Mouse (Mus musculus): Measurements from ENCODE around the gene Fxyd5. TPM values are rescaled to one million over a fixed set of nuclear protein-coding genes. Genes with fewer than 3 reads are reported as not detected.
A peak's percentile ranks its signal among the peaks of the same experiment; 100 is the strongest.

Gene Fxyd5
- polyA plus RNA-seq, 1 experiment from 2014 or later: 32.6 TPM

DNA sequence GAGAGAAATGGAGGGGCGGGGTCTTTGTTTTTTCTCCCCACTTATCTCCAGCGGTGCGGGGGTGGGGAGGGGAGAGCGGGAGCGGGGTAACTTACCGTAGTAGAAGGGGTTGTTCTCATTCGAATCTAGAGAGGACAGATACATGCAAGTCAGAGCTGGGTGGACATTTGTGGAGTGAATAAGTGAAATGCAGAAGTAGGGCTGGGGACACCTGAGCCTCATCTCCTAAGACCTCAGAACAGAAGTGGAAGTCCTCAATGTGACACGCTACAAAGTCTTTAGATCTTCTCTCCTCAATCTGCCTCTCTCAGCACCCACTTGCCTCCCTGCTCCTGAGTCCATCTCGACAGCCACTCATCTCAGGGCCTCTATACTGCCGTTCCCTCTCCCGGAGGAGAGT, 7.0 kb downstream of the Fxyd5 start:
- H3K27me3 ChIP-seq (ENCODE audit: insufficient read depth, low read length): no peaks in the 10 kb centered on the region
- H3K4me2 ChIP-seq (replicated peaks; ENCODE audit: low read depth, low read length): no peak overlapping the region
- H3K4me1 ChIP-seq (ENCODE audit: insufficient read depth, low read length): no peaks in the 10 kb centered on the region
- H3K9ac ChIP-seq (replicated peaks; ENCODE audit: low read length): no peak overlapping the region
- no peak overlapping the region for H3K4me3 ChIP-seq (ENCODE audit: low read length)
- H3K9me3 ChIP-seq (ENCODE audit: low read length): no peaks in the 10 kb centered on the region
- WGBS: 83% methylated on average over 11 of the region's 11 CpGs
- no peak overlapping the region for H3K27ac ChIP-seq (ENCODE audit: low read length)
- ATAC-seq (ENCODE audit: low FRiP score, low TSS enrichment): no peak
- H3K36me3 ChIP-seq (ENCODE audit: insufficient read depth, low read length): no peaks in the 10 kb centered on the region

DNA sequence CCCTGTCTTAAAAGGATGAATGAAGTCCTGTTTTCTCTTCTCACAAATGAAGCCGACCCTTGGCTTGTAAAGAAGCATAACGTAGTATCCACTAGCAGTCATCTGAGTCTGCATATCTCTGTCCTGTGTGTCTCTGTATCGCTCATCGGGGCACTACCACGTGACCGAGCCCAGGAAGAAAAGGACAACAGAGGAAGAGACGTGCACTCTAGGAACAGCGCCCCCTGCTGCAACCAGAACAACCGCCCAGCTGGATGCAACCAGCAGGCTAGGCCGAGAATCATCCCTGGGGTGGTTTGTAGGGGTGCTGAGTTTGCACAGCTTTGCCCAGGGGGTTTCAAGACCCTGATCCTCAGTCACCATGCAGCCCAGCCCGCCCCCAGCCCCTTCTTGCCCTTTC, 7.5 kb downstream of the Fxyd5 start:
- Histone ChIP-seq H3K4me3 (ENCODE audit: low read length) (no peak overlapping the region), H3K27me3 (ENCODE audit: insufficient read depth, low read length) (no peaks in the 10 kb centered on the region), H3K4me2 (replicated peaks; ENCODE audit: low read depth, low read length) (no peak overlapping the region), H3K9me3 (ENCODE audit: low read length) (no peaks in the 10 kb centered on the region), H3K9ac (replicated peaks; ENCODE audit: low read length) (no peak overlapping the region), H3K36me3 (ENCODE audit: insufficient read depth, low read length) (no peaks in the 10 kb centered on the region), H3K4me1 (ENCODE audit: insufficient read depth, low read length) (no peaks in the 10 kb centered on the region), H3K27ac (ENCODE audit: low read length) (no peak overlapping the region)
- ATAC-seq (ENCODE audit: low FRiP score, low TSS enrichment): no peak
- WGBS: 77% methylated on average over 11 of the region's 11 CpGs

DNA sequence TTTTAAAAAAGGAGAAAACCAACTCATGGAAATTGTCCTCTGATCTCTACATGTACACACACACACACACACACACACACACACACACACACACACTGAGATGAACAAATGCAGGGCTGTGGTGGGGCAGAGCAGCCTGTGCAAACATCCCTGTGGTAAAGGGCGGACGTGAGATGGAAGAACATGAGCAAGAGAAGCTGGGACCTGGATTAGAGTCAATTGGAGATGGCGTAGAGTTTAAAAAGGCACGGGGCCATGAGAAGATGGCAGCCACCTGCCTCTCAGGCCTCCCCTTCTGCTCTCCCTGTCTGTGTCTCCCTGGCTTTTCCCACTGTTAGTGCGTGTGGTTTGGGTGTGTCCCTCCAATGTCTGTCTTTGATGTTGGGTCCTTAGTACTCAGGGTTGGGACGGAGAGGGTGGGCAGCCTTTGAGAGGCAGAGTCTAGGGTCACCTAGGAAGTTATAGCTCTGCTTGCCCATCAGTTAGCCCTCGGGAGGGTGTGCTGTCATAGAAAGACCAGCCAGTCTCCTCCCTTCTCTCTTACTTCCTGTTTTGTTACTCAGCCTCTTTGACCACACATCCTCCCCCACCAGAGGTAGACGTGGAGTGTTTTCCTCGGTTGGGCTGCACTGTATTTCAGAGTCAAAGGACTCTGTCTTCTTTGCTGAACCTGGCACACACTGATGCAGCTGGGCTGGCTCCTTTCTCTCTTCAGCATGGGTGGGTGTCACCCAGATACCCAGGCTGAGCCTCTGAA, 8.7 kb downstream of the Fxyd5 start:
- Histone ChIP-seq H3K36me3 (ENCODE audit: insufficient read depth, low read length) (no peaks in the 10 kb centered on the region), H3K4me3 (ENCODE audit: low read length) (no peak overlapping the region), H3K4me2 (replicated peaks; ENCODE audit: low read depth, low read length) (no peak overlapping the region), H3K27me3 (ENCODE audit: insufficient read depth, low read length) (no peaks in the 10 kb centered on the region), H3K9me3 (ENCODE audit: low read length) (no peaks in the 10 kb centered on the region), H3K27ac (ENCODE audit: low read length) (no peak overlapping the region), H3K4me1 (ENCODE audit: insufficient read depth, low read length) (no peaks in the 10 kb centered on the region), H3K9ac (replicated peaks; ENCODE audit: low read length) (no peak overlapping the region)
- WGBS: 47% methylated on average over 9 of the region's 9 CpGs
- no peak for ATAC-seq (ENCODE audit: low FRiP score, low TSS enrichment)

DNA sequence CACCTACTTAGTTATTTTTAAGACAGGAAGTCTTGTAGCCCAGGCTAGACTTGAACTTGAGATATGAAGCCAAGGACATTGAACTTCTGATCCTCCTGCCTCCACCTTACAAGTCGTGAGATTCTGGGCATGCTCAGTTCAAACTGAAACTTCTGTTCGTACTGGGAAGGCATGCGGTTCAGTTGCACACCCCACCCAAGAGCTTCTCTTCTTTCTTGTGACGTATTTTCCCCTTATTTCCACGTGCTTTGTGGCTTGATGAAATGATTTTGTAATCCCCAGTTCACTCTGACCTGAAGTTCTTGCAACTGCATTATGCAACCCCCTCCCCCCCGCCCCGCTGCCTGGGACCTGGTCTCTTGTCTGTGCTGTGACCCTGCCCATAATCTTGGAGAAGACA, 10.6 kb downstream of the Fxyd5 start:
- Histone ChIP-seq H3K36me3 (ENCODE audit: insufficient read depth, low read length) (no peaks in the 10 kb centered on the region), H3K27ac (ENCODE audit: low read length) (no peak overlapping the region), H3K4me1 (ENCODE audit: insufficient read depth, low read length) (no peaks in the 10 kb centered on the region), H3K27me3 (ENCODE audit: insufficient read depth, low read length) (no peaks in the 10 kb centered on the region), H3K9me3 (ENCODE audit: low read length) (no peaks in the 10 kb centered on the region), H3K4me2 (replicated peaks; ENCODE audit: low read depth, low read length) (no peak overlapping the region), H3K4me3 (ENCODE audit: low read length) (no peak overlapping the region), H3K9ac (replicated peaks; ENCODE audit: low read length) (no peak overlapping the region)
- WGBS: 83% methylated on average over 7 of the region's 7 CpGs
- ATAC-seq (ENCODE audit: low FRiP score, low TSS enrichment): no peak

- Histone ChIP-seq H3K9me3 (ENCODE audit: low read length) (no peaks in the 10 kb centered on the region), H3K27ac (ENCODE audit: low read length) (no peak overlapping the region), H3K9ac (replicated peaks; ENCODE audit: low read length) (no peak overlapping the region), H3K27me3 (ENCODE audit: insufficient read depth, low read length) (no peaks in the 10 kb centered on the region), H3K4me3 (ENCODE audit: low read length) (no peak overlapping the region), H3K4me1 (ENCODE audit: insufficient read depth, low read length) (no peaks in the 10 kb centered on the region), H3K36me3 (ENCODE audit: insufficient read depth, low read length) (no peaks in the 10 kb centered on the region), H3K4me2 (replicated peaks; ENCODE audit: low read depth, low read length) (no peak overlapping the region)
- ATAC-seq (ENCODE audit: low FRiP score, low TSS enrichment): no peak
- WGBS: 75% methylated on average over 2 of the region's 2 CpGs
Observed at GRCm38 (mm10) chr7:31030717-31031116, 11.6 kb downstream of the Fxyd5 start.

DNA sequence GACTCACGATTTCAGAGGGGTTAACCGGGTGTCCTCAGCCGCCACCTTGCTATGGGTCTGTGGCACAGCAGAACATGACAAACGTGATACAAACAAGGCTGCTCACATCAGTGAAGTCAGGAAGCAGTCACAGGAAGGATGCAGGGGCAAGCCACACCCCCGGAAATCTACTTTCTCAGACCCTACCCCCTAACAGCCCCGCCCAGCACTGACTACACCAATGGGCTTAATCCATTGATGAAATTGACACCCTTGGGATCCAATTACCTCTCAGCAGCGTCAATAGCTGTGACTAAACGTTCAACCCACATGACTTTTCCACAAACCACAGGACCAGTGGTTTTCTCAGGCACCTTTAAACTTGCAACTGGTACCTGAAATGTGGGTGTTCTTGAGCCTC, 13.7 kb downstream of the Fxyd5 start:
- H3K9me3 ChIP-seq (ENCODE audit: low read length): no peaks in the 10 kb centered on the region
- H3K27ac ChIP-seq (ENCODE audit: low read length): no peak overlapping the region
- H3K9ac ChIP-seq (replicated peaks; ENCODE audit: low read length): no peak overlapping the region
- H3K36me3 ChIP-seq (ENCODE audit: insufficient read depth, low read length): no peaks in the 10 kb centered on the region
- no peak for ATAC-seq (ENCODE audit: low FRiP score, low TSS enrichment)
- H3K4me3 ChIP-seq (ENCODE audit: low read length): no peak overlapping the region
- H3K27me3 ChIP-seq (ENCODE audit: insufficient read depth, low read length): no peaks in the 10 kb centered on the region
- 67% methylated on average over 8 of the region's 8 CpGs for whole genome bisulfite sequencing
- no peaks in the 10 kb centered on the region for H3K4me1 ChIP-seq (ENCODE audit: insufficient read depth, low read length)
- no peak overlapping the region for H3K4me2 ChIP-seq (replicated peaks; ENCODE audit: low read depth, low read length)

- ATAC-seq (ENCODE audit: low FRiP score, low TSS enrichment): peak; percentile 79
- H3K27me3 ChIP-seq (ENCODE audit: insufficient read depth, low read length): no peaks in the 10 kb centered on the region
- H3K9ac ChIP-seq (replicated peaks; ENCODE audit: low read length): no peak overlapping the region
- no peaks in the 10 kb centered on the region for H3K9me3 ChIP-seq (ENCODE audit: low read length)
- H3K4me2 ChIP-seq (replicated peaks; ENCODE audit: low read depth, low read length): 0 out of 2 replicates have a peak overlapping the region, but pooled peaks have one; percentile 10
- H3K27ac ChIP-seq (ENCODE audit: low read length): peak overlapping the region; percentile 39; the same call in 1 of the 2 replicates
- peaks cover 12% of the 10 kb centered on the region for H3K4me1 ChIP-seq (ENCODE audit: insufficient read depth, low read length)
- 29% methylated on average over 10 of the region's 10 CpGs for WGBS
- no peaks in the 10 kb centered on the region for H3K36me3 ChIP-seq (ENCODE audit: insufficient read depth, low read length)
- H3K4me3 ChIP-seq (ENCODE audit: low read length): no peak overlapping the region
Observed at GRCm38 (mm10) chr7:31017104-31017901, 25.0 kb downstream of the Fxyd5 start.

- Histone ChIP-seq H3K9me3 (ENCODE audit: low read length) (no peaks in the 10 kb centered on the region), H3K27ac (ENCODE audit: low read length) (no peak overlapping the region), H3K4me2 (replicated peaks; ENCODE audit: low read depth, low read length) (no peak overlapping the region), H3K4me1 (ENCODE audit: insufficient read depth, low read length) (peaks cover 18% of the 10 kb centered on the region), H3K4me3 (ENCODE audit: low read length) (no peak overlapping the region), H3K36me3 (ENCODE audit: insufficient read depth, low read length) (no peaks in the 10 kb centered on the region), H3K9ac (replicated peaks; ENCODE audit: low read length) (no peak overlapping the region), H3K27me3 (ENCODE audit: insufficient read depth, low read length) (no peaks in the 10 kb centered on the region)
- no peak for ATAC-seq (ENCODE audit: low FRiP score, low TSS enrichment)
- WGBS: 75% methylated on average over 5 of the region's 5 CpGs
Observed at GRCm38 (mm10) chr7:31012971-31013370, 29.3 kb downstream of the Fxyd5 start.

DNA sequence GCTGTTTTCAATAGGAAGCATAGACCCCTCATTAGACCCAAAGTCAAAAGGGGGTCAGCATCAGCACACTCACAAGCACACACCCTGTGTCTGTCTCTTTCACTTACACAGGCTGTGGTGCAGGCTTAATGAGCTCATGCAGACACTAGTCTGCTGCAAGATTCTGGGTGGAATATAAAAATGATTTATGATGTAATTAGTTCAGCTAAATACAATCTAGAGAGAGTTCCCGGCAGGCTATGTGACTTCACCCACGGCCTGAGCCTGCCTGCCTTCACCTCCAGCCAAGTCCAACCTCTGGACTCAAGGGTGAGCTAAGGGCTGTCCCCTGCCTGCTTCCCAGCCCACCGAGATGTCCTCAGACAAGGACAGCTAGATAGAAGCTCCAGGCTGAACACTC, 33.4 kb downstream of the Fxyd5 start:
- H3K27me3 ChIP-seq (ENCODE audit: insufficient read depth, low read length): no peaks in the 10 kb centered on the region
- no peak overlapping the region for H3K4me2 ChIP-seq (replicated peaks; ENCODE audit: low read depth, low read length)
- no peak overlapping the region for H3K4me3 ChIP-seq (ENCODE audit: low read length)
- H3K4me1 ChIP-seq (ENCODE audit: insufficient read depth, low read length): peaks cover 5% of the 10 kb centered on the region; the same call in 1 of the 2 replicates
- 8% methylated on average over 3 of the region's 3 CpGs for WGBS
- no peaks in the 10 kb centered on the region for H3K36me3 ChIP-seq (ENCODE audit: insufficient read depth, low read length)
- H3K27ac ChIP-seq (ENCODE audit: low read length): no peak overlapping the region
- ATAC-seq (ENCODE audit: low FRiP score, low TSS enrichment): peak; percentile 77
- H3K9ac ChIP-seq (replicated peaks; ENCODE audit: low read length): no peak overlapping the region
- H3K9me3 ChIP-seq (ENCODE audit: low read length): no peaks in the 10 kb centered on the region

DNA sequence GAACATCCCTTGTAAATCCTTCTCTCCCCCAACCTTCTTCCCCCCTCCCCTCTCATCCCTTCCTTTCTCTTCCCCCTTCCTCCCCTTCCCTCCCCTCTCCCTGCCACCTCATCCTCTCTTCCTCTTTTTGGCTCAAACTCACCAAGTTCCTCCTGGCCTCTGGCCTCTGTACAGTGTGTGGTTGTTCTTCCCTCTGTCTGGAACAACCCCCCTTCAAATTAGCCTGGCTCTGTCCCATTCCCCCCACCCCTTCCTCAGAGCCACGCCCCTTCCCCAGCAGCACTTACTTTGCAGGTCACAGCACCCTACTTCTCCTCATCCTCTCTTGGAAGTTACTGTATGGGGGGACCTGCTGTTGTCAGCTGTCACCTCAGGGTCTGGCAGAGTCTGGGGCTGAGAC, 34.1 kb downstream of the Fxyd5 start:
- H3K4me1 ChIP-seq (ENCODE audit: insufficient read depth, low read length): peaks cover 5% of the 10 kb centered on the region; the same call in 1 of the 2 replicates
- no peak overlapping the region for H3K27ac ChIP-seq (ENCODE audit: low read length)
- no peak overlapping the region for H3K4me2 ChIP-seq (replicated peaks; ENCODE audit: low read depth, low read length)
- no peaks in the 10 kb centered on the region for H3K27me3 ChIP-seq (ENCODE audit: insufficient read depth, low read length)
- no peaks in the 10 kb centered on the region for H3K9me3 ChIP-seq (ENCODE audit: low read length)
- no peak overlapping the region for H3K9ac ChIP-seq (replicated peaks; ENCODE audit: low read length)
- H3K4me3 ChIP-seq (ENCODE audit: low read length): no peak overlapping the region
- H3K36me3 ChIP-seq (ENCODE audit: insufficient read depth, low read length): no peaks in the 10 kb centered on the region
- 0 out of 2 replicates have a peak, but pooled peaks have one; percentile 55 for ATAC-seq (ENCODE audit: low FRiP score, low TSS enrichment)
- WGBS: 71% methylated on average over 1 of the region's 1 CpGs

Measured in kidney, embryonic 16.5 days (tissue).